Mouse (Mus musculus) thymus, postnatal 14 days (tissue): Measurements from ENCODE around the gene Ttc25.
"Not testable (repeated sequence)": the region's sequence is repeated elsewhere in the genome, so short reads cannot be mapped to it uniquely, and the experiment has no call there.

Source experiments
- DNase-seq: peaks from one replicate; pipeline ENCODE4 v3.0.0; 2021

Gene Ttc25

GRCm38 (mm10) chr11:100608796-100609195, 63.4 kb downstream of the Ttc25 start:
- DNase-seq = no peak

GRCm38 (mm10) chr11:100609355-100609996, 64.1 kb downstream of the Ttc25 start:
- no peak for DNase-seq

GRCm38 (mm10) chr11:100609997-100610680, 64.7 kb downstream of the Ttc25 start:
- no peak for DNase-seq

- no peak for DNase-seq
These were observed 66.2 kb downstream of the Ttc25 start for GRCm38 (mm10) chr11:100611627-100612026.

- DNase-seq = no peak
These were observed 67.8 kb downstream of the Ttc25 start for GRCm38 (mm10) chr11:100613241-100613640.

GRCm38 (mm10) chr11:100616332-100616731, 70.9 kb downstream of the Ttc25 start:
- DNase-seq = no peak

- not testable (repeated sequence) for DNase-seq
These were observed 71.4 kb downstream of the Ttc25 start for GRCm38 (mm10) chr11:100616836-100617235.

GRCm38 (mm10) chr11:100617480-100617879, 72.1 kb downstream of the Ttc25 start:
- DNase-seq = no peak

GRCm38 (mm10) chr11:100618761-100619484, 73.5 kb downstream of the Ttc25 start, which contains the start of gene Nkiras2:
Gene Nkiras2, plus strand, starts transcription at chr11:100619244.
- DNase-seq = peak; percentile 87

GRCm38 (mm10) chr11:100619485-100619975, 74.1 kb downstream of the Ttc25 start:
- peak; percentile 98 for DNase-seq

GRCm38 (mm10) chr11:100619982-100620381, 74.6 kb downstream of the Ttc25 start, which contains the start of gene Dnajc7:
Gene Dnajc7, minus strand, starts transcription at chr11:100620168.
- DNase-seq = peak; percentile 65
